Mouse (Mus musculus) gastrocnemius, adult 18-20 months (tissue): ENCODE measurements around the gene Slc26a8. TPM values are rescaled to one million over a fixed set of nuclear protein-coding genes. Genes with fewer than 3 reads are reported as not detected.
A peak's percentile ranks its signal among the peaks of the same experiment; 100 is the strongest.

Experiments
- DNase-seq: peaks from one replicate; pipeline ENCODE4 v3.0.0; 2021; ENCODE audit warnings: low spot score
- total RNA-seq, 2 experiments: library from RNA; stranded (reverse); gene quantifications; 2 replicates each; pipeline ENCODE4 v1.2.3; 2021

Gene Slc26a8
- total RNA-seq, 2 experiments from 2014 or later, result 0.17 to 0.18 TPM

DNA sequence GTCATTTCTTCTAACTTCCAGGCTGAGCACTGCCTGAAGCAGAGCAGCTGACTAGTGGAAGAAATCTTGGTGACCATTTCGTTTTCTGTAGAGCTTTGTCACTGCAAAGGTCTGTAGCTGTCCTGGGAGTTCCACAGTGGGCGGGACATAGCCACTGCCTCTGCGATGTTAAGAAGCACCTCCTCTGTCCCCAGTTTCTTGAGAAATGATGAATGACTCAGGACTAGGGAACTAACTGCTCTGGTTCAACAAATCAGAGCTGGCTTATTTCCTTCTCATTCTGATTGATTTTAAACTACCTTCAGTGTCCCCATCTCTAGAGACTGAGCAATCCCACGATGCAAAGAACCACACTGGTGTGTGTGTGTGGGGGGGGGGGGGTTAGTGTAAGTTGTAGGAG is 45.9 kb downstream of the Slc26a8 start:
- no peak for DNase-seq

DNA sequence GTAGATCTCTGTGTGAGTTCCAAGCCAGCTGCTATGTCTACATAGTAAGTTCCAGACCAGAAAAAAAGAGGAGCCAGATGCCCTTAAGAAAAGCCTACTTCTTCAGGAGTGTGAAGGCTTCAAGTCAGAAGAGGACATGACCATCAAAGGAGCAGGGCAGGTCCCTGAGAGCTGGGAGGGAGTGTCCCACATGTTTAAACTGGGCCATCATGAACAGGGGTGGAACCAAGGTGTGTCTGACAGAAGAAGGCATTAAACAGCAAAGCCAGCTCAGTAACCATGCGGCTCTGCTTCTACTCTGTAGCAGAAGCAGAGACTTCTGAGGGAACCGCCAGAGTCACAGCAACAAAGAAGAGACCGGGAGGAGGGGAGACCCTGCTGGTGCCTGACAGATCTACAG is 46.3 kb downstream of the Slc26a8 start:
- no peak for DNase-seq

DNA sequence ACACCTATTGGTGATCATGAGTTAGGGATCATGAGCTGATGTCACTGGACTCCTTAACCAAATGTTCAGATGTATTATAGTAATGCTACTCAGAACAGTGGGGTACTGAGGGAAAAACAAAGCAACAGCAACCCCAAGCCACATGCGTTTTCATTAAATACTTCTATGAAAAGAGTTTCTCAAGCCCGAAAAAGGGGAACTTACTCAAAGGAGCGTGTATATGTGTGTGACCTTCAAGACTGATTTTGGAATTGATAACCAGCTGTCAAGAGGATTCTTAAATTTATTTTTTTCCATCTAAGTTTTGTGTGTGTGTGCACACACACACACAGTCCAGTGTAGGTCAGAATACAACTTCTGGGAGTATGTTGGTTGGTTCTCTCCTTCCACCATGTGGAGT is 49.9 kb downstream of the Slc26a8 start:
- no peak for DNase-seq

DNA sequence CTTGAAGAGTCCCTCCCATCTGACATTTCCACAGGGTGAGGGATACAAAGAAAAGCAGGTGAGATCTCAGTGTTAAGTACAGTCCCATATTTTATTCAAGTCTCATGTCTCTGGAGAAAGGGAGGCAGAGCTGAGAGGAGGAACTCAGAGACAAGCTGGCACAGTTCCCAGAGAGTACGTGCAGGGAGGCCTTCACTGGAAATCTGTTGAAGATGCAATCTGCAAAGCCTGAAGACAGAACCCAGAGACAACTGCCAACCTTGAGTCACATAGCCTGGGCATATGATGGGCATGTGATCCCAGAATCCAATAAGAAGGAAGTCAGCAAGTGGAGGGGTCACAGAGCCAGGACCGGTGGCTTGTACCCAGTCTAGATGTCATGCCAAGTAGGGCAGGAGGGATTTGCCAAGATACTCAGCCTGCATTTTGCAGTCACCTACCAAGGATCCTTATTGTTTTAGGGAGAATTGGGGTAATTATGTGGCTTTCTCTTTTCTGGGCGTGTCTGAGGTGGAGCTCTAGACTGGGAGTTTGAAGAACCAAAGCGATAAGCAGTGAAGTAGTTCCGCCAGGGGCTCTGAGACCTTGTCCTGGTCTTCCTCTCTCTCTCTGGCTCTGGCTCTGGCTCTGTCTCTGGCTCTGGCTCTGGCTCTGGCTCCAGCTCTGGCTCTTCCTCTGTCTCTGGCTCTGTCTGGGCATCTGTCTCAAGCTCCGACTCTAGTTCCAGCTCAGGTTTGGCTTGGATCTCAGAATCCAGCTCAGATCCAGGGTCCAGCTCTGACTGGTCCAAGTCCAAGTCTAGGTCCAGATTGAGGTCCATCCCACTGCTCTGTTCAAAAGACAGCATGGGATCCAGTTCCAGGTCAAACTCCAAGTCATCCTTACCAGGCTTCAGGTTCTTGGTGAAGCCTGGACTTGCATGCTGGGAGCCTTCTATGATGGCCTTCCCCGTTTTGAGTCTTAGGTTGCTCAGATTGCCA is 52.0 kb downstream of the Slc26a8 start:
- peak; percentile 7 for DNase-seq

DNA sequence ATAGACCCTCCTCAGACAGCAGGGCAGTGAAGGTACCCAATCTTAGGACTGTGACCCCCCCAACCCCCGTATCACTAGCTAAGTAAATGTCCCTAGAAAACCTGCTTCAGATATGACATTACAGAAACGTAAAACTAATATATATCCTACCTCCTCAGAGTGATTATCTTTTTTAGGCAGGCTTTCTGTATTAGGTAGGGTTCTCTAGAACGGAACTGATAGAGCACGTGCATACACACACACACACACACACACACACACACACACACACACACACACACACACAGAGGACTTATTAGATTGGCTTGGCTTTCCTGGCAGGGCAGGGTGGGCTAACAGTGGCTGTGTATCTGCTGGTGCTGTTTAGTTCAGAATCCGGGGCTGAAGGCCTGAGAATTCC is 54.2 kb downstream of the Slc26a8 start:
- DNase-seq, result no peak

DNA sequence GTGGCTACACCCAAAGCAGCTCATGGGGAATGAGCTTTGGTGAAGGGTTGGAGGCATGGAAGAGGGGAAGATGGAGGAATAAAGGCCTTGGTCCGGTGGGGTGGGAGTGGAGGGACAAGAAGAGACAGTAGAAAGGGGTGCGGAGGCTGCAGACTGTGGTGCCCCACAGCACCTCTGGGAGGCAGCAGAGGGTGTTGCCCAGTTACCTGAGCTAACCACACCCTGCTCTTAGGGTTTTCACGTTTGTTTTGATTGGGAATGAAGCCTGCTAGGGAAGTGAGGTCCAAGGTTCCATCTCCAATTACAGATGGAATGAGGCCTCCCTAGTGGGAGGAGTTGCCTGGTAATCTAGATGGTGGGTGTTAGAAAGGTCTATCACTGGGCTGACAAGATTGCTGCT is 60.9 kb downstream of the Slc26a8 start:
- no peak for DNase-seq

DNA sequence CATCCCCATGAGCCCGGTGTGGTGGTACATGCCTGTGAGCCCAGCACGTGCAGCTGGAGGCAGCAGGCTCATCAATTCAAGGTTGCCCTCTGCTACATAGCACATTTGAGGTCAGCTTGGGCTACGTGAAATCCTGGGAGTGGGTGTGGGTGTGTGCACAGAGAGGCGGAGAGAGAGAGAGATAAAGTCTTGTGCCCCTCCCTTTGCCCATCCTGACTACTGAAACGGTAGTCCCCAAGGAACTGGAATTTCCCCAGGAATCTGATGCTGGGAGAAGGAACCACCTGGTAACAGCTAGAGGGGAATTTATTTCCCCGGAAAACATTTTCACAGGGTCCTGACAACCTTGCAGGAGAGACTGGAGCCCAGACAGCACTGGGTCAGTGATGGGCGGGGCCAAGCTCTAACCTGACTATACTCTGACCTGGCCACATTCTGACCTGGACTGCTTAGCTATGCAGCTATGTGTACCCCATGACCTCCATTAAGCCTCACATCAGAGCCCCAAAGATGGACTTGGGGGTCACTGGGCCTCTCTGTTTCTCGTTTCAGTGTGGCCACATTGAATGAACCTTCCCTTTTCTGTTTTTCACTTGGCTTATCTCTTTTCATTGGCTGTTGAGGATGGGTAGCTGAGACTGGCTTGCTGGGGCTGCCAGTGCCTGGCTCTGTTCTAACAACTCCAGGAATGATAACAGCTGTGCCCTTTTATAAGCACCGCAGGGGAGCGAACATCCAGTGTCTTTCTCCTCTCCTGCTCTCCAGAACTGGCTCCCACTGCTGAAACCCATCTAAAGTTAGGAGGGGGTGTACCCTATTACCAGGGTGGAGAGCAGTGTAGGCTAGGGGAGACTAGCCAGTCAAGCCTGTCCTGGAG is 61.5 kb downstream of the Slc26a8 start:
- DNase-seq, result no peak

DNA sequence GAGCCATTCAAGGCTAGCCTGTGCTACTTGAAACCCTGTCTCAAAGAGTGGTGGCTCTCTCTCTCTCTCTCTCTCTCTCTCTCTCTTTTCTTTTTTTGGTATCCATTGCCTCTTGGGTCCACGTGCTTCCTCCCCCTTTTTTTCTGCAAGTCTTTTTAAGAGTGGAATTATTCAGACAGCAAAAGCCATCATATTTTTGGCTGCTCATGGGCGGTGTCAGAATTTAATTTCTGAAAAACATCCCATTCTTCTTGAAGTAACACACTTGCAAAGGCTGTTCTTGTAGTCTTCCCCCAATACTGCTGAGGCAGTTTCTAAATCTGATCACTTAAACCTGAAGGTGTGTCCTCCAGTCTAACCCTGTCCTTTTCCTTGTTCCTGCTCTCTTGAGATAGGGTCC is 63.1 kb downstream of the Slc26a8 start:
- DNase-seq, result no peak

DNA sequence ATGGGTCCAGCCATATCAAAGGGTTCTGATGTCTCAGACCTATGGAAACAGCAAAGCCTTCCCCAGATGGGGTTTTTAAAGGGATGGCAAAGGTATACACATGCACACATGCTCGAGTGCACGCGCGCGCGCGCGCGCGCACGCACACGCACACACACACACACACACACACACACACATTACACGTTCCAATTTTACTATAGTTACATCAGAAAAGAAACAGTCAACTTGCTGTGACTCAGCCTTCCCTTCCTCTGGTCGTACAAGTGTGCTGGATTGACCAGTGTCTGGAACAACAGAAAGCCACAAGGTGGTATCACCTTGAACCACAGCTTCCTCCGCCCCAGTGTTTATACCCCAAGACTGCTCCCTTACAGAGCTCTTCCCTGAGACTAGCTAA is 64.7 kb downstream of the Slc26a8 start:
- DNase-seq, result no peak

DNA sequence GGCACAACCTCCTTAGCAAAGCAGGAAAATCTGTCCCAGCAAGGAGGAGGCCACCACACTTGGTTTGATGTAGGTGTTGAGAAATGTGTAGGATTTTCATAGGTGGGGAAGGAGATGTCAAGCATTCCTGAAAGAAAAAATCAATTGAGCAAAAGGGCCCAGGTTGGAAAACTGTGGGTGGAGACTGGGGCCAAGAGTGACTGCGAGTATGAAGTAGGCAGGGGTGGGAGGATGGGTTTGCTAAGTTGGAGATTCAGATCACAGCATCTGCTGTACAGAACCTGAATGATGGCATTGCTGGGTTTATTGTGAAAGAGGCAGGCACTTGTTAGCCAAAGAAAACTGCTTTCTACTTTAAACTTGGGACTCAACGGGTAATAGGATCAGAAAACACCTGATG is 65.2 kb downstream of the Slc26a8 start:
- DNase-seq, result no peak

DNA sequence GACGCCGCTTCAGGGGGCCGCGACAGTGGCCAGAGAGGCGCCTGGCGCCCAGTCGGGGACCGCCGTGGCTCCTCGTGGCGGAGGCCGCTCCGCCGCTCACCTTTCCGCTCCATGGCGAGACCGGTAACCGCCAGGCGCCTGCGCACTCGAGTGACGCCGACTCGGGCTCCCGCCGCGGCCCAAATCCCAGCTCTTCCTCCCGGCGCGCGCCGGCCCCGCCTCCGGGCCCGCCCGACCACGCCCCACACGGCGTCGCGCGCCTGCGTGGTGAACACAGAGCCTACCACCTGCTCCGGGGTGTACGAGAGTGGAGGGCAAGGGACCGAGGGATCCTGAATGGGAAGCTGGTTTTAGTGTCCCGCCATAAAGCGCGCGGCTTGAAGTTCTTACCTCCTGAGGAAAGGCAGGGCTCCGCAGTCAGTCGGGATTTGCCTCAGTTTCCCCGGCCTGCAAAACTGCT is 67.7 kb downstream of the Slc26a8 start, which contains the start of gene Srpk1:
Srpk1 (minus strand) TSS at position 410 of the 460 bp plus-strand sequence.
- DNase-seq, result peak; percentile 88

DNA sequence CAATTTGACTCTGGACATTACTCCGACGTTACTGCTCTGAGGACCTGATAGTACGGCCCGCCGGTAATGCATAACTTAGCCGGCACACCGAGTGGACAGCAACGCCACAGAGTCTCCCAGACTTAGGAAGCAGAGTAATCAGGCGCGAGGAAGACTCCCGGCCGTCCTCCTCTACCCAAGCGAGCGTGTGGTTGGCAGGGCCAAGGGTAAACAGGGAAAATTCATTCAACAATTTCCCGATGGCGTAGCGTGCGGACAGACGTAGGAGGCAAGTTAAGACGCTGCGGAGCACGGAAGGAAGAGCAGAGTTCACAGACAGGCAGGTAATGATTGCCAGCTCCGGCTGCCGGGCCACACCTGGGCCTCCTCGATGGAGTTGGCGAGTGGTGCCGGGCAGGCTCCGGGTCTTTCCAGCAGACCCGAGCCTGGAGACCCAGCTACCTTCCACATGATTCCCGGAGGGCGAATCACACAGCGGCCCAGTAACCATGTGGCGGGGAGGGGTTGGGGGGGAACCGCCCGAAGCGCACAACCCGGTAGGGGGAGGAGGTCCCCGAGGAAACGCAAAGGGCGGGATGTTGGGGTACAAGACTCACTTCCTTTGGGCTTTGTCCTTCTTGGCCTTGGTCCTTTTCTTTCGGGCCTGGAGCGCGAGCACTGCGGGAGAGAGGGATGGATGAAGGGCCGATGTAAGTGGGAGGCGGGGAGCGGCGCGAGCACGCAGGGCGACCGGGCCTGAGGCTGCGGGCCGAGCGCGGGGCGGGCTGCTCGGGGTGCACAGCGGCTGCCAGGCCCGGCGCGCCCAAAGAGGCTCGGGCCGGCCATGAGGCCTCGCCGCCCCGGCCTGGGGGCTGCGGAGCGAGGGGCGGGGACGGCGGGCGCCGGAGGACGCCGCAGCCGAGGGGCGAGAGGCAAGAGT is 68.4 kb downstream of the Slc26a8 start:
- peak; percentile 33 for DNase-seq

DNA sequence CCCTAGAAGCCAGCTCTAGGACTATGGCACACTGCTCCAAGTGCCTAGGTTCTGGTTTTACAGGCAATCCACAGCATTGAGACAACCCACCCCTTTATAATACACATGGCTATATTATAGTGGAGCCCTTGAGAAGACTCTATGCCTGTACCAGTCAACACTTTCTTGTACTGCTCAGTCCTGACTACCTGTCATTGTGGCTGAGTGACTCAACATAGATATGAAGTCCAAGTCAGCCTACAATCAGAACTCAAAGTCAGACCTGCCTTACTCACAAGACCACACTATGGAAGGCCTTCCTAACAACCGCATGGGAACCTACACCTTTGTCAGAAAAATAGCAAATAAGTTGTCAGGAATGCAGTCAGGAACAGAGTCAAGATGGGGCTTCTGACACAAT is 71.3 kb downstream of the Slc26a8 start:
- no peak for DNase-seq

DNA sequence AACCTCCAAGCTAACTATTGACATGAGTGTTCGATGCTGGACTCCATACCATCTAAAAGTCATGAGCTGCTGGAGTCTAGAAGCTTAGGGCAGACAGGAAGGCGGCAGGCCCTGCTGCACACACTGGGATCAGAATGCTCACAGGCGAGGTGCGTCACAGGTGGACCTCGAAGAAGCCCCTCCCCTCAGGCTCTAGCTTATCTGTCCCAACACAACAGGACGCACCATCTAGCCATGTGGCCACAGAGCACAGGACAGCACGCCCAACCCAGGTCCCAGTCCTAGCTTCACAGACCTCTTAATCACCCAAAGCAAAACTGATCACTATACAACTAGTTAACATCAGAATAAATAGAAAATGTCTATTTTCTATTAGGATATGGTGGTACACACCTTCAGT is 71.9 kb downstream of the Slc26a8 start:
- DNase-seq, result no peak

DNA sequence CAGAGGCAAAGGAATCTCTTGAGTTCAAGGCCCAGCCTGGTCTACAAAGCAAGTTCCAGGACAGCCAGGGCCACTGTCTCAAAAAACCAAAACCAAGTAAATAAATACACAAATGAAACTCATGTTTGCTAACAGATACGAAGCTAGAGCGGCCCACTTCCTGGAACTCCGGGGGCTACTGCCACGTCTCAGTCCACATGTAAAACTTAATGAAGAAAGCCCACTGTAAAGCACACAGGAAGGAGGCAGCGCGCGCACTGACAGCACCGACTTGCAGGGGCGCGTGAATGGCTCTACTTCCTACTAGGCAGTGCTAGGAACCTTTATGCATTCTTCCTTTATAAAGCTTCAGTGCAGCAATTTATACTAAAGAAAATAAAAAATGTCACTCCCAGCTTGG is 72.4 kb downstream of the Slc26a8 start:
- no peak for DNase-seq

DNA sequence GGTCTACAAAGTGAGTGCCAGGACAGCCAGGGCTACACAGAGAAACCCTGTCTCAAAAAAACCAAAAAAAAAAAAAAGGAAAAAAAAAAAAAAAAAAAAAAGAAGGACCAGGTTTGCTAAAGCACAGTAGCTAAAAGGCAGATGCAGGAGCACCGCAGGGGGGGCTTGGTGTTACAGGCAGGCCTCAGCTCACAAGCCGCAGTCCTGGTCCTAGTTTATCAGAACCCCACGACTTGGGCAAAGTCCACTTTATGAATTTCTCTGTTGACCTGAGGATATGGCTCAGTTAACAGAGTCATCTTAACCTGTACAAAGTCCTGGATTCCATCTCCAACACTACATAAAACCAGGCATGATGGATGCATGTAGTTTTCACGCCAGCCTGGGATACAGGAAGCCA is 74.7 kb downstream of the Slc26a8 start:
- DNase-seq, result no peak

DNA sequence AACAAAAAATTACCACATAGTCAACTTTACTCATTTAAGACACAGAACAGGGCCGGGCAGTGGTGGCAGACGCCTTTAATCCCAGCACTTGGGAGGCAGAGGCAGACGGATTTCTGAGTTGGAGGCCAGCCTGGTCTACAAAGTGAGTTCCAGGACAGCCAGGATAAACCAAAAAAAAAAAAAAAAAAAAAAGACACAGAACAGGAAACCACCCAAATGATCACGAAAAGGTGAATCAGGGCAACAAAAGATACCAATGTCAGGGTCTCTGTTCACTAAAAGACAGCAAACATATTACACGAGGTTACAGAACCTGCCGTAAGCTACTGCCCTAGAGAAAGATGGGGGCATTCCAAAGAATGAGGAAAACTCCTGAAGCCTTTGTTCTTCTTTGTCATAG is 76.9 kb downstream of the Slc26a8 start:
- no peak for DNase-seq

DNA sequence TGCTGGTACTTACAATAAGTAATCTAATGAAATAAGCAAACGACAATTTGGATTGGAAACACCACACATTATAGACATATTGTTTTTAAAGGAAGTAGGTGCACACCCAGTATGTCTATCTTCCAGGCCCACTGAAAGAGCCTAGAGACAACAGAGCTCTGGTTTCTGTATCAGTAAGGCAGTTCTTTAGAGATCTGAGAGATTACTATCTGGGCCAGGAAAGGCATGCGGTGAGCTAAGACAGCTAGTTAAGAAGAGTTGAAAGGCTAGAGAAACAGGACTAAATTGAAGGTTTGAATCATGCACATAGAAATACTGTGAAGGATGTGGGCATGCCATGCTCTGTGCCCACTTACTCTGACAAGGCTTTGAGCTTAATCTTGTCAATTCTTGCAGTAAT is 77.4 kb downstream of the Slc26a8 start:
- DNase-seq, result no peak

DNA sequence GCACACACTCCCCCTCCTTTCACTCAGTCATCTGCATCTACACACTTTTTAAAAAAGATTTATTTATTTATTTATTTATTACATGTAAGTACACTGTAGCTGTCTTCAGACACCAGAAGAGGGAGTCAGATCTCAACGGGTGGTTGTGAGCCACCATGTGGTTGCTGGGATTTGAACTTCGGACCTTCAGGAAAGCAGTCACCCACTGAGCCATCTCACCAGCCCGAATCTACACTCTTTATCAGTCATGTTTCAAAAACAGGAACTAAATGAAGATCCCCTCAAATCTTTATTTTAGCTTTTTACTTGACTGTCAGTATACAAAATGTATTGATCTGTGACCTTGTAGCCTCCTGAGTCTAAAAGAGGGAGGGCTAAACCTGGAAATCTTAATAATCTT is 80.5 kb downstream of the Slc26a8 start:
- DNase-seq, result no peak

DNA sequence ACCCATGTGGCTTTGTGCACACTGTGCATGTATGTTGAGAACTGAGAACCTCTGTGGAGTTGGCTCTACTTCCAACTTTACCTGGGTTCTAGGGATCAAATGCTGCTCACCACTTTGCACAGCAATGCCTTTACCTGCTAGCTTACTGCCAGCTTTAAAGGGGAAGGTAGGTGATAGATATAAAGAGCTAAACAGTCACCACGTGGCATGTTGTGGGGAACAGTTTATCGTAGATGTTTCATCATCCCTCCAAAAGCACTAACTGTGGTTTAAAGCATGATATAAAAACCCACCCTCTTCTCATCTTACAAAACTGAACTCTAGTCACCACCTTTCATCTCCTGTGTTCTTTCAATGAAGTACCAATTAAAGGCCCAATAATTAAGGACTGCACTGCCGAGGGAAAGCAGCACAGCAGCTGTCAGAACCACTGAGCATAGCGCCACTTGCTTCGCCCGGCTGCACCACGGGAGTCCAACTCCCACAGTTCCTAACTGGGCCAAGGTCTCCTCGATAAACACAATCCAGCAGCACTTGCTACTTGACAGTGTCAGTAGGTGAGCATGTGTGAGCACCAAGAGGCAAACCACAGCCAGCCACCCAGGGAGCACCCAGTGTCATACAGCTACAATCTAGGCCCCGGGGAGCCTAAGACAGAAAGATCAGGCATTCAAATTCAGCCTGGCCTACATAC is 88.3 kb downstream of the Slc26a8 start:
- no peak for DNase-seq

DNA sequence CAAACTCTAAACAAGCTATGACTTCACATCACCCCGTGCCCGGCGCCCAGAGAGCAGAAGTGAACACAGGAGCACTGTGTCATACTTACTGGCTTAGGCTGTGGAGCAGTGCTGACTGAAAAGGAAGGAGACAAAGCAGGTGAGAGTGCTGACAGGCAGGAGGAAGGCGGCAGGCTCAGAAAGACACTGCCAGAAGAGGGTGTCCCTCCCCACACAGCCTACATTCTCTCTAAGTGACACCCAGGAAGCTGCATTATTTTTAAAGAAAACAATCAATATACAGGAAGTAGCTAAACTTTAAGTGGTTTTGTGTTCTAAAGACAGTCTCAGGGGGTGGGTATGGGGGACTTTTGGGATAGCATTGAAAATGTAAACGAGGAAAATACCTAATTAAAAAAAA is 89.3 kb downstream of the Slc26a8 start:
- DNase-seq, result no peak
